Mouse (Mus musculus): ENCODE data around the gene Olfr157.
"Not testable (repeated sequence)": the region's sequence is repeated elsewhere in the genome, so short reads cannot be mapped to it uniquely, and the experiment has no call there.

Olfr157 gene

GRCm38 (mm10) chr4:43840101-43840500 lies at the start of gene Olfr157:
TSS of gene Olfr157 (minus strand) at chr4:43840201.
- no peak for DNase-seq

- DNase-seq: no peak
Observed at GRCm38 (mm10) chr4:43884196-43884595, 44.2 kb upstream of the Olfr157 start.

DNA sequence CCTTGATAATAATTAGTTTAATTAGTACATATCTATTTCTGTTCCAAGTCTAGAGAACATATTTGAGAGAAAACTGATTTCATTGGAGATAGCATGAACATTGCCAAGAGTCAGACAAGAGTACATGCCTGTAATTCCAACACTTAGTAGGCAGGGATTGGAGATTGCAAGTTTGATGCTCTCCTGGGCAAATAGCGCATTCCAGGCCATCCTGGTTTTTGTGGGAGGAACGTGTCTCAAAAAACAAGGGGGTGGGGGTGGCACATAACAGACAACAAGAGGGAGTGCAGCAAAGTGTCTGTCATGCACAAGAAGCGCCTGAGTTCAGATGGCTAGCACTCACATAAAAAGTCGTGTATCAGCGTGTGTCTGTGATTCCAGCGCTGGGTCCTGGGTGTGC lies 39.6 kb upstream of the Olfr157 start:
- no peak for DNase-seq

DNA sequence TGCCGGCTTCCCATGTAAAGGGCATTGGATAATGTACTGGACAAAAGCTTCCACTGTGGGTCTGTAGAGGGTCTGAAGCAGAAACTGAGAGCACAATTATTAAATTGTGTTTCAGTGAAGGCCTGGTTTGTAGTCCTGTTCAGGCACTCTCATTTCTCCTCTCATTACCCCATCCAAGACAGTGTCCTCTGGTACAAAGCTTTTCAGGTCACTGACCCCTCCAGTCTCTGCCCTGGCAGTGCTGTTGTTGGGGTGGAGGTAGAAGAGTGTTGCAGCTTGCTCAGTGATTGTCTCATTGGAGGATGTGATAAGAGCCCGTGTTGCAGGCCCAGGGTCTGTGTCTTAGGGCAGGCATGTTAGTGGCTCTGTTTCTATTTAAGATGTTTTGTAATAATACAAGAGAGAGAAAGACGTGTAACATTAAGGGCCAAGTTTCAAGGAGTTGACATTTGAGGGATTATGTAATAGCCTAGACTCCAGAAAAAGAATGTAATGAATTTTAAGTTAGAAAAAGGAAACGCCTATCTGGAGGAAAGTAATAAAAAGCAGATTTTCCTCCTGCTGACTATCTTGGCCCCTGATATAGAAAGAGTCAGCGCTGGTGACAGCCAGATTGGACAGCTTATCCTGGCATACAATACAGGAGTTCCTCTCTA lies 38.2 kb upstream of the Olfr157 start:
- no peak for DNase-seq

- DNase-seq: no peak
Observed at GRCm38 (mm10) chr4:43877230-43877629, 37.2 kb upstream of the Olfr157 start.

DNA sequence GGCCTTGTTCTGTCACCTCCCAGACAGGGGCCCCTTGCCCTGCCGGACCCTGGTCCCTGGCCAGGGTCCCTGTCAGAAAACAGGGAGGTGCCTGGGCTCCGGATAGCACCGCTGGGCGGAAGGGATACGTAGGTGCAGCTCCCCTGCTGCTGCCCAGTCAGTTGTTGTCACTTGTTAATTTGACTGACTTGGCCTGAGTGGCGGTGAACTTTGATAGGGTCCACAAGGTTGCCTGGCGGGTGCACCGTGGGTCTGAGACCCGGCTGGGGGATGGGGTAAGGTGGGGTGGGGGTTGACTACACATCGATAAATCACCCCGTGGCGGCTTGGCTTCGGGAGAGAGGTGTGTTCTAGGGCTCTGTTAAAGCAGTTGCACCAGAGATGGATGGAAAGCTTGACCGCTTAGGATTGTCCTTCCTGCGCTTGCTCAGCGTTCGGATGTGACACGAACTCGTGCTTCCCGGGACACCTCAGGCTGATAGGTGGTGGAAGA lies 36.0 kb upstream of the Olfr157 start:
- peak; percentile 10 for DNase-seq

- DNase-seq: peak; percentile 73
Observed at GRCm38 (mm10) chr4:43875160-43875918, 35.3 kb upstream of the Olfr157 start, which contains the start of gene Reck. TSS of gene Reck (plus strand) at chr4:43875530.

DNA sequence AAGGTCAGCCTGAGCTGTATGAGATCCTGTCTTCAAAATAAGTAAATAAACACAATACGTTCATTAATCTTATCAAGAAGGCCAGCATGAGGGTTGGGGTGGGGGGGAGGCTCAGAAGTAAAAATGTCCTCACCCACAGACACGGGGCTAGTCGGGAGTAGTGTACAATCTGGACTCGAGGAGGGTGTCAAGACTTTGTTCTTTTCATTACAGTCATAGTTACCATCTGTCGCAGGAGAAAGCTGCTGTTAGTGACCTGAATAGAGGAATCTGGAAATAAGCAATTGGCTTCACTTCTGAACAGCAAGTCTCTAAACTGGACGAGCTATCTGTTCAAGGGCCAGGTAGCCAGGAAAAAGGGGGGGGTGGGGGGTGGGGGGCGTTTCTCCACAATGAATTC lies 34.5 kb upstream of the Olfr157 start:
- DNase-seq: no peak

DNA sequence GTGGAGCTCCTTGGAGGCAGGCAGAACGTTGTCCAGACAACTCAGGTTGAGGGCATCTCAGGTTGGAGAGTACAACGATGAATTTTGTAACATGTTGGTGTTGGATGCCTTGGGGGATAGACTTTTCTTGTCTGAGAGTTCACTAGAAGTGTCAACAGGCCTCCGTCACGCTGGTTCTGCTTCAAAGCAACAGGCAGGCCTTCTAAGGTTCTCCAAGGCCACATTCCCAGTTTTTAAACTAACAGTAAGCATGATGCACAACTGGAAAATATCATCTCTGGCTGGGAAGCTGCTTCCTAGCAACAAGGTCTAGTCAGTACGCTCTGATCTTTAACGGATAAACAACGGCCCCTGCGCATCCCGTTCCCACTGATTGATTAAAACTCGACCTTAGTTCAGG lies 29.8 kb upstream of the Olfr157 start:
- no peak for DNase-seq

DNA sequence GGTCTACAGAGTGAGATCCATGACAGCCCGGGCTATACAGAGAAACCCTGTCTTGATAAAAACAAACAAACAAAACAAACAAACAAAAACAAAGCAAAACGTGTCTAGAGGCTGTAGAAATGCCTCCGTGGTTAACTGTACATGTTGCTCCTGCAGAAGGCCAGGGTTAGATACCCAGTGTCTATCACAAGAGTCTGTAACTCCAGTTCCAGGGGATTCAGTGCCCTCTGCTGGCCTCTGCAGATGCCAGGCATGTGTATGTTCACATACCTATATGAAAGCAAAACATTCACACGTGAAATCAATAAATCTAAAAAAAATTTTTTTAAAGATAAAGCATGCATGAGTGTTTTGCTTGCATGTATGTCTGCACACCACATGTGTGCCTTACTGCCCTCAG lies 23.3 kb upstream of the Olfr157 start:
- DNase-seq: no peak

- DNase-seq: peak; percentile 48
Observed at GRCm38 (mm10) chr4:43860744-43861519, 20.9 kb upstream of the Olfr157 start.

GRCm38 (mm10) chr4:43859886-43860285 lies 19.9 kb upstream of the Olfr157 start:
- DNase-seq: no peak

DNA sequence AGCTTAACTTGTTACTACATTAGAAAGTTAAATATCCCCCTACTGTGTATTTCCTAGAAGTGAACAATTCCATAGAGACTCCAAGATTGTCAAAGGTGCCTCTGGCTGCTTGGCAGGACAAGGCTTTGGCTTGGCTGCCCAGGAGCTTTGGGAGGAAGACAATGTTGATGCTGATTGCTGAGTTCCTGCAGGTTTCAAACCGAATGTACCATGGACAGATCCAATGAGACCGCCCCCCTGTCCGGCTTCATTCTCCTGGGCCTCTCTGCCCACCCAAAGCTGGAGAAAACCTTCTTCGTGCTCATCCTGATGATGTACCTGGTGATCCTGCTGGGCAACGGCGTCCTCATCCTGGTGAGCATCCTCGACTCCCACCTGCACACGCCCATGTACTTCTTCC lies 14.1 kb upstream of the Olfr157 start:
- DNase-seq: no peak

DNA sequence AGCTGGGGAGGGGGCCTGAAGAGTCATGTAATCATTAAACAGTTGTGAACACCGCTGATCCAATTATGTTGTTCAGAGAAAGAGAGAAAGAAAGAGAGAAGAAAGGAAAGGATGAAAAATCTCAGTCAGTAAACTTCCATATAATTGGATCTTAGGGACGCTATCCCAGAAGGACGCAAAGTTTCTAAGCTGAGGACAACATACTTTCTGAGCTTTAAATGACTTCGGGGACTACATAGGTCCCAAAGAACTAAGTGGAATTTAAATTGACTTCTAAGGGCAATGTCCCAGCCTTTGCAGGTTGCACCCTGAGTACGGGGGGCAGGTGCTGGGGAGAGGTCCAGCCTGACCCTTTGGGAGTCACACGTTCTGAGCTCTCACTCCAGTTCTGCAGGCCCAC lies 11.3 kb upstream of the Olfr157 start, which contains the start of gene Olfr155:
Gene Olfr155 (plus strand): TSS at position 301 of the 400 bp plus-strand sequence.
- no peak for DNase-seq

GRCm38 (mm10) chr4:43838326-43838725 lies 1.7 kb downstream of the Olfr157 start:
- no peak for DNase-seq

GRCm38 (mm10) chr4:43834749-43835148 lies 5.3 kb downstream of the Olfr157 start:
- no peak for DNase-seq

GRCm38 (mm10) chr4:43833752-43834151 lies 6.2 kb downstream of the Olfr157 start:
- DNase-seq: no peak

- DNase-seq: no peak
Observed at GRCm38 (mm10) chr4:43832031-43832430, 8.0 kb downstream of the Olfr157 start.

GRCm38 (mm10) chr4:43828806-43829205 lies 11.2 kb downstream of the Olfr157 start:
- no peak for DNase-seq

DNA sequence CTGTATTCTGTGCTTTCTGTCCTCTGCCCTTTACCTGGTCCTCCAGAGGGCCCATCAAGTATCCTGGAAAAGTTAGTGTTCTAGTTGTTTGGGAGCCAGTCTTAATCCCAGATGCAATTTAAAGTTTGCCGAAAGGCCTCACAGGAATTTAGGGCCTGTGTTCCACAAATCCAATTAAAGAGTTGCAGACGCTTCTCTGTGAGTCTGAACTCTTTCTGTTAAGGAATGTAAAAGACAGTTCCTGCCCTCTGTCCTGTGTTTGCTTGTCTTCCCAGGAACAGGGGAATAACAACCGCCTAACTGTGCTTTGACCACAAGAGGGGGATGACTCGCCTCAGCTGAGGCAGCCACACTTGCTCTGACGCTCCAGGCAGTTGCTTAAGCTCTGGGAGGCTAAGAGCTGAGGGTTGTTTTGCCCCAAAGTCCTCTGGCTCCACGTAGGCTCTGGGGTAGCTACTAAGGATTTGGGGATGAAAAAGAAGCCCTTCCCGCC lies 16.1 kb downstream of the Olfr157 start, which contains the start of gene Olfr156:
Gene Olfr156 (minus strand): TSS at position 51 of the 493 bp plus-strand sequence.
- no peak for DNase-seq

- DNase-seq: no peak
Observed at GRCm38 (mm10) chr4:43822896-43823550, 17.0 kb downstream of the Olfr157 start.

DNA sequence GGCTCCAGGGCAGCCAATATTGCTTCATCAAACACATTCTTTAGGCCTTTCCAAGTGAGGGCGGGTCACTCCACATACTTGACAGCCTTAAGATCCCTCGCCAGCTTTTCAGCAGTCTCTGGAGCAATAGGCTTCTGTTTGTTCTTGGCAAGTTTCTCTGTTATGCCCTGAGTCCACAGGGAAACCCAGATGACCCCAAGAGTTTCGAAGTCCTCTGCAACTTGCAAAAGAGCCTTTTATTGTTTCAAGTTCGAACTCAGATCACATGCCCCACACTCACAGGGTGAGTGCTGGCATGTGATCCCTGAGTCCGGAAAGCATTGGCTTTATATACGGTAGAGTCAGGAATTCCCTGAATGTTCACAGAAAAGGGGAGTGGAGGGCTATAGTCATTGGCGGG lies 41.1 kb downstream of the Olfr157 start:
- DNase-seq: no peak

GRCm38 (mm10) chr4:43795844-43796243 lies 44.2 kb downstream of the Olfr157 start:
- DNase-seq: not testable (repeated sequence)
